Mouse (Mus musculus): ENCODE data around the gene Serpina3g. TPM values are rescaled to one million over a fixed set of nuclear protein-coding genes. Genes with fewer than 3 reads are reported as not detected.
"Not testable (repeated sequence)": the region's sequence is repeated elsewhere in the genome, so short reads cannot be mapped to it uniquely, and the experiment has no call there.

The Serpina3g gene
- polyA plus RNA-seq, 1 experiment from 2014 or later, result 0.24 TPM

GRCm38 (mm10) chr12:104223690-104224089, 12.4 kb upstream of the Serpina3g start:
- Histone ChIP-seq H3K4me3 (ENCODE audit: low read depth, low read length) (no peak overlapping the region), H3K9ac (ENCODE audit: low read length) (no peak overlapping the region), H3K4me1 (ENCODE audit: control insufficient read depth, insufficient read depth, low read length) (no peaks in the 10 kb centered on the region), H3K27ac (ENCODE audit: low read depth, low read length) (no peak overlapping the region), H3K36me3 (ENCODE audit: control insufficient read depth, insufficient read depth, low read length) (no peaks in the 10 kb centered on the region), H3K9me3 (replicated peaks; ENCODE audit: control insufficient read depth, low read length) (no peaks in the 10 kb centered on the region), H3K27me3 (replicated peaks; ENCODE audit: control insufficient read depth, insufficient read depth, low read length) (no peaks in the 10 kb centered on the region), H3K4me2 (ENCODE audit: low read length) (no peak overlapping the region)
- no peak for ATAC-seq
- DNase-seq (ENCODE audit: low spot score), result no peak
- WGBS, result 81% methylated on average over 1 of the region's 1 CpGs

- Histone ChIP-seq H3K27ac (ENCODE audit: low read depth, low read length) (no peak overlapping the region), H3K9ac (ENCODE audit: low read length) (no peak overlapping the region), H3K27me3 (replicated peaks; ENCODE audit: control insufficient read depth, insufficient read depth, low read length) (no peaks in the 10 kb centered on the region), H3K4me2 (ENCODE audit: low read length) (no peak overlapping the region), H3K9me3 (replicated peaks; ENCODE audit: control insufficient read depth, low read length) (no peaks in the 10 kb centered on the region), H3K36me3 (ENCODE audit: control insufficient read depth, insufficient read depth, low read length) (no peaks in the 10 kb centered on the region), H3K4me1 (ENCODE audit: control insufficient read depth, insufficient read depth, low read length) (no peaks in the 10 kb centered on the region), H3K4me3 (ENCODE audit: low read depth, low read length) (no peak overlapping the region)
- no peak for DNase-seq (ENCODE audit: low spot score)
- 80% methylated on average over 7 of the region's 7 CpGs for WGBS
- ATAC-seq, result no peak
These were observed 11.3 kb upstream of the Serpina3g start for GRCm38 (mm10) chr12:104224598-104225300.

GRCm38 (mm10) chr12:104230762-104231161, 5.3 kb upstream of the Serpina3g start:
- H3K27me3 ChIP-seq (replicated peaks; ENCODE audit: control insufficient read depth, insufficient read depth, low read length), result no peaks in the 10 kb centered on the region
- no peaks in the 10 kb centered on the region for H3K9me3 ChIP-seq (replicated peaks; ENCODE audit: control insufficient read depth, low read length)
- H3K9ac ChIP-seq (ENCODE audit: low read length), result no peak overlapping the region
- no peak for ATAC-seq
- no peaks in the 10 kb centered on the region for H3K4me1 ChIP-seq (ENCODE audit: control insufficient read depth, insufficient read depth, low read length)
- no peak for DNase-seq (ENCODE audit: low spot score)
- no peak overlapping the region for H3K4me2 ChIP-seq (ENCODE audit: low read length)
- no peak overlapping the region for H3K27ac ChIP-seq (ENCODE audit: low read depth, low read length)
- H3K4me3 ChIP-seq (ENCODE audit: low read depth, low read length), result no peak overlapping the region
- WGBS, result 84% methylated on average over 2 of the region's 2 CpGs
- H3K36me3 ChIP-seq (ENCODE audit: control insufficient read depth, insufficient read depth, low read length), result no peaks in the 10 kb centered on the region

- H3K9me3 ChIP-seq (replicated peaks; ENCODE audit: control insufficient read depth, low read length); H3K36me3 ChIP-seq (ENCODE audit: control insufficient read depth, insufficient read depth, low read length); ATAC-seq; H3K4me1 ChIP-seq (ENCODE audit: control insufficient read depth, insufficient read depth, low read length); H3K27ac ChIP-seq (ENCODE audit: low read depth, low read length); H3K4me2 ChIP-seq (ENCODE audit: low read length); H3K4me3 ChIP-seq (ENCODE audit: low read depth, low read length); H3K27me3 ChIP-seq (replicated peaks; ENCODE audit: control insufficient read depth, insufficient read depth, low read length); H3K9ac ChIP-seq (ENCODE audit: low read length); DNase-seq (ENCODE audit: low spot score): not testable (repeated sequence)
- WGBS, result 88% methylated on average over 1 of the region's 1 CpGs
These were observed 2.0 kb downstream of the Serpina3g start for GRCm38 (mm10) chr12:104238048-104238447.

- no peak overlapping the region for H3K27ac ChIP-seq (ENCODE audit: low read depth, low read length)
- no peak overlapping the region for H3K4me2 ChIP-seq (ENCODE audit: low read length)
- H3K27me3 ChIP-seq (replicated peaks; ENCODE audit: control insufficient read depth, insufficient read depth, low read length), result no peaks in the 10 kb centered on the region
- no peak for DNase-seq (ENCODE audit: low spot score)
- ATAC-seq, result no peak
- H3K4me1 ChIP-seq (ENCODE audit: control insufficient read depth, insufficient read depth, low read length), result no peaks in the 10 kb centered on the region
- H3K9ac ChIP-seq (ENCODE audit: low read length), result no peak overlapping the region
- H3K36me3 ChIP-seq (ENCODE audit: control insufficient read depth, insufficient read depth, low read length), result no peaks in the 10 kb centered on the region
- no peak overlapping the region for H3K4me3 ChIP-seq (ENCODE audit: low read depth, low read length)
- H3K9me3 ChIP-seq (replicated peaks; ENCODE audit: control insufficient read depth, low read length), result no peaks in the 10 kb centered on the region
These were observed 7.3 kb downstream of the Serpina3g start for GRCm38 (mm10) chr12:104243307-104243706.

- Histone ChIP-seq H3K4me3 (ENCODE audit: low read depth, low read length) (no peak overlapping the region), H3K27ac (ENCODE audit: low read depth, low read length) (no peak overlapping the region), H3K4me1 (ENCODE audit: control insufficient read depth, insufficient read depth, low read length) (no peaks in the 10 kb centered on the region), H3K4me2 (ENCODE audit: low read length) (no peak overlapping the region), H3K9me3 (replicated peaks; ENCODE audit: control insufficient read depth, low read length) (no peaks in the 10 kb centered on the region), H3K36me3 (ENCODE audit: control insufficient read depth, insufficient read depth, low read length) (no peaks in the 10 kb centered on the region), H3K27me3 (replicated peaks; ENCODE audit: control insufficient read depth, insufficient read depth, low read length) (no peaks in the 10 kb centered on the region), H3K9ac (ENCODE audit: low read length) (no peak overlapping the region)
- ATAC-seq (no peak), DNase-seq (ENCODE audit: low spot score) (peak; percentile 30)
- 76% methylated on average over 1 of the region's 1 CpGs for WGBS
These were observed 9.0 kb downstream of the Serpina3g start for GRCm38 (mm10) chr12:104245092-104245491.

GRCm38 (mm10) chr12:104245595-104245994, 9.6 kb downstream of the Serpina3g start:
- no peaks in the 10 kb centered on the region for H3K36me3 ChIP-seq (ENCODE audit: control insufficient read depth, insufficient read depth, low read length)
- H3K27ac ChIP-seq (ENCODE audit: low read depth, low read length), result no peak overlapping the region
- no peak for ATAC-seq
- H3K4me1 ChIP-seq (ENCODE audit: control insufficient read depth, insufficient read depth, low read length), result no peaks in the 10 kb centered on the region
- no peak overlapping the region for H3K9ac ChIP-seq (ENCODE audit: low read length)
- H3K27me3 ChIP-seq (replicated peaks; ENCODE audit: control insufficient read depth, insufficient read depth, low read length), result no peaks in the 10 kb centered on the region
- no peak overlapping the region for H3K4me3 ChIP-seq (ENCODE audit: low read depth, low read length)
- no peak overlapping the region for H3K4me2 ChIP-seq (ENCODE audit: low read length)
- no peak for DNase-seq (ENCODE audit: low spot score)
- WGBS, result 80% methylated on average over 3 of the region's 3 CpGs
- H3K9me3 ChIP-seq (replicated peaks; ENCODE audit: control insufficient read depth, low read length), result no peaks in the 10 kb centered on the region

- Histone ChIP-seq H3K36me3 (ENCODE audit: control insufficient read depth, insufficient read depth, low read length) (no peaks in the 10 kb centered on the region), H3K27ac (ENCODE audit: low read depth, low read length) (no peak overlapping the region), H3K4me2 (ENCODE audit: low read length) (no peak overlapping the region), H3K4me3 (ENCODE audit: low read depth, low read length) (no peak overlapping the region), H3K9me3 (replicated peaks; ENCODE audit: control insufficient read depth, low read length) (no peaks in the 10 kb centered on the region), H3K27me3 (replicated peaks; ENCODE audit: control insufficient read depth, insufficient read depth, low read length) (no peaks in the 10 kb centered on the region), H3K4me1 (ENCODE audit: control insufficient read depth, insufficient read depth, low read length) (no peaks in the 10 kb centered on the region), H3K9ac (ENCODE audit: low read length) (no peak overlapping the region)
- ATAC-seq (peak; percentile 34; the same call in 1 of the 2 replicates), DNase-seq (ENCODE audit: low spot score) (peak; percentile 14)
These were observed 11.5 kb downstream of the Serpina3g start for GRCm38 (mm10) chr12:104247553-104248002.

GRCm38 (mm10) chr12:104248231-104248630, 12.2 kb downstream of the Serpina3g start:
- DNase-seq (ENCODE audit: low spot score) (no peak), ATAC-seq (no peak)
- Histone ChIP-seq H3K9ac (ENCODE audit: low read length) (no peak overlapping the region), H3K9me3 (replicated peaks; ENCODE audit: control insufficient read depth, low read length) (no peaks in the 10 kb centered on the region), H3K27me3 (replicated peaks; ENCODE audit: control insufficient read depth, insufficient read depth, low read length) (no peaks in the 10 kb centered on the region), H3K4me2 (ENCODE audit: low read length) (no peak overlapping the region), H3K4me1 (ENCODE audit: control insufficient read depth, insufficient read depth, low read length) (no peaks in the 10 kb centered on the region), H3K36me3 (ENCODE audit: control insufficient read depth, insufficient read depth, low read length) (no peaks in the 10 kb centered on the region), H3K4me3 (ENCODE audit: low read depth, low read length) (no peak overlapping the region), H3K27ac (ENCODE audit: low read depth, low read length) (no peak overlapping the region)
- 87% methylated on average over 3 of the region's 3 CpGs for WGBS
